Mouse (Mus musculus) urinary bladder, postnatal 25 days (tissue): ENCODE measurements around the gene Tmem139.

Experiments
- DNase-seq: peaks from one replicate; pipeline ENCODE4 v3.0.0; 2022; ENCODE audit warnings: low spot score

The Tmem139 gene

DNA sequence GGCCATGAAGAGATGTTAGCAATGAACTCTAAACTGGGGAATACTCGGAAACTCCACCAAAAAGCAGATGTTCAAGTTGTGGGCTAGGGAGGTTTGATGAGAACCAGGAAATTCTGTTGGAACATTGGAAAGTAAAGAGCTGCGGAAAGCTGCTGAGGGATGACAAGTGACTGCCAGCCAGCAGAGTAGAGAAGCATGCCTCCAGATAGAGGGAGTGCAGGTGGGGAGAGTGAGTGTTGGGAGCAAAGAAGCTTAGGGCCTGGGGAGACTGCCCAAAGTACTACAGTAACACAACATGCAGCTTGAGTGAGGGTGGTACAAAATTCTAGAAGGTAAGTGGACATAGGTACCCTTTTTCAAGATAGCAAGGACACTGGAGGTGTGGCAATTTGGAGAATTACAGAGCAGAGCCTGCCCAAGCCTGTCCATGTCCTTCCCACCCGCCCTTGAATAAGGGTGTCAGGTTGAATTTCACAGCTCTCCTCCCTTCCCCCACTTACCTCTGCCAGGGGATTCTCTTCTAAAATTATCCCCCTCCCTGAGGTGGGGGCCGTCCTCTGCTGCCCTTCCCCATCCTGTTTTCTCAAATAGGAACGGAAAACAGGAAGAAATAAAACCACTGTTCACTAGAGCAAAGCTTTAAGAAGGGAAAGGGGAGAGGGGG lies 21.2 kb downstream of the Tmem139 start:
- no peak for DNase-seq

DNA sequence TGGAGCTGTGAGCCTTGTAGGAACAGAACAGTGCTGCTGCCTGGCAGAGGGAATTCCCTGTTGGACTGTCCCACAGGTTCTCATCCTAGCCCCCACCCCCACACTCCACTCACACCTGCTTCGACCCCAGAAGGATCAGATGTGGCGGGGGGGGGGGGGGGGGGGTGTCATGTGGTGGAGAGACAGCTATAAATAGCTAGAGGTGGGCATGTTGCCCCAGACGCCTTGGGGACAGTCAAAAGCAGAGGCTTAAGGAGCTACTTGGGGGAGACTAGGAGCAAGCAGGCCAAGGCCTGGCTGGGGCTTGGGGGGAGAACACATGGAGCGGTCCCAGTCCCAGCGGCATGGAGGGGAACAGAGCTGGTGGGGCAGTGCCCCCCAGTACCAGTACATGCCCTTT lies 24.7 kb downstream of the Tmem139 start, which contains the start of gene Clcn1:
TSS of gene Clcn1 (plus strand) at position 238 of the 400 bp plus-strand sequence.
- DNase-seq: no peak

DNA sequence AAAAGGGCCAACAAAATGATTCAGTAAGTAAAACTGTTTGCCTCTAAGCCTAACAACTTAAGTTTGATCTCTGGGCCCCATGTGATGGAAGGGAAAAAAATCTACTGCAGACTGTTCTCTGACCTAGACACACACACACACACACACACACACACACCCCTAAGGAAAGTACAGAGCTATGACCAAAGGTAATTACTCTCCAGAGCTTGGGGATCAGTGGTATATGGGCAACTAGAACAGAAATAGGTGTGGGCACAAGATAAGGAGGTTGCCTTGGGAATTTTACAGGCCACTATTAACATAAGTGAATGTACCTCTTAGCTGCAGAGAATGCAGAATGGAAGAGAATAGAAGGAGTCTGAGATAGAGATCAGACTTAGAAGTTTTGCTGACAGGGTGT lies 25.8 kb downstream of the Tmem139 start:
- DNase-seq: no peak

DNA sequence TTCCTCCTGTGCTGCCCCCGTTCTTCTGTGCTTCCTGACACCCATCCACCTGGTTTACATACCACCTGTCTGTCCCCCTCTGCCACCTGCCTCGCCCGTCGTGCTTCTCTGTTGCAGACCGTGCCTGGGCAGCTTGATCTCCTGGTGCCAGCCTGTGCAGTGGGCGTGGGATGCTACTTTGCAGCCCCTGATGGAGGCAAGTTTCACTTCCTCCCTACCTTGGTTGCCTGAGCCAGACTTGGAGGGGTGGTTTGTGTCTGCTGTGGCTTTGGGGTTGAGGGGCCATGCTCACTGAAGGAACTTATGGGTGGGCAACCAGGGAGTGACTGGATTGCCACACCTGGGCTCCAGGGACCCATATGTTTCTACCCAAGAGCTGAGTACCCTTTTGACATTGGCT lies 31.6 kb downstream of the Tmem139 start:
- no peak for DNase-seq

DNA sequence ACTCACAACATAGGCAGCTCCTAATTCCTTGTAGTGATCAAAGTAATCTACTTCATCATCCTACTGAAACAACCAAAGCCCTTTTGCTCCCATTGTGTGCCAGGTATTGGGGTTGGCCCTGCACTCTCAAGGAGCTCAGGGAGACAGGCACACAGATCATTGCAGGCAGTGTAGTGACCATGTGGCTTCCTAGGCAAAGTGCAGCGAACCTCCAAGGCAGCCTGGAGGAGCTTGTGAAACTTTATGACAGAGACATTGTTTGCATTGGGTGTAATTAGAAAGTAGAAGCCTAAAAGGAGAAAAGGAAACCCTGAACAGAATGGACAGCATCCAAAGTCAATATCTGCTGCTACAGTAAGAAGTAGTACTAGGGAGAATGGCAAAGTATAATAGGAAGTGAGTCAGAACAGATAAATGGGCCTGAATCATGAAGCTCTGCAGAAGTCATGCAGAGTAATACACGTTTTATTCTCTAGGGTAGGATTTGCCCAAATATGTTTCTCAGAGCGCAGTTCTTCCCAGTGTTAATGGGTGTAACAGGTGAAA lies 33.9 kb downstream of the Tmem139 start:
- DNase-seq: no peak

DNA sequence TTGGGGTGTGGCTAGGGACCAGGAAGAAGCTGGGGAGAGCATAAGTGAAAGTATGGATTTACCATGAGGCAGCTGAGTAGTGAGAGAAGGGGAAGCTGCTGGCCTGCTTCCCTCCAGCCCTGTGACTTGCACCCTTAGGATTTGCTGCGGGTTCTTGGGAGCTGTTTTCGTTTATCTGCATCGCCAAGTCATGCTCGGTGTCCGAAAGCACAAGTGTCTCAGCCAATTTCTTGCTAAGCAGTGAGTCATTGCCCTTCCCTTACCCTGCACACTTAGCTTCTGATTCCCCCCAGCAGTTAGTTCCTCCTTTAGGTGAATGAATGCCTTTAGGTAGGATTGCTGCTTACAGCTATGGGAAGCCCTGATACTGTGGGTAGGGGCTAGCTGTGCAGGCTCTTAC lies 37.6 kb downstream of the Tmem139 start:
- DNase-seq: no peak

DNA sequence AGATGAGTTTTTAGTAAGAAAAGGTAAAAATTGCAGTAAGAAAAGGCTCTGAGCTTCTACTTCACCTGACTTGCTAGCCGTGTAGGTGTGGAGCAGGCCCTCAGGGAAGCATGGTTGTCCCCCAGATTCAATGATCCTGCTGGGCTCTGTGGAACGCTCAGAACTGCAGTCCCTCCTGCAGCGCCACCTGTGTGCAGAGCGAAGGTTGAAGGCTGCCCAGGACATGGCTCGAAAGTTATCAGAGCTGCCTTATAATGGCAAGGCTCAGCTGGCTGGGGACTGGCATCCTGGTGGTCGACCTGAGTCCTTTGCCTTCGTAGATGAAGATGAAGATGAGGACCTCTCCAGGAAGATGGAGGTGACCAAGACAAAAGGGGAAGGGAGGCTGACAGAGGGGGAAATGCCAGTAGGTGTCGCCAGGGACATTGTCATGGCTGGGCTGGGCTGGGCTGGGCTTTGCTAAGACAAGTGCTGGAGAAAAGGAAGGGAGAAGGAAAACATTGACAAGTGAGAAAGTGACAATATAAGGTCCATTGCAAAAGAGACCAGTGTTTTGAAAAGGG lies 48.1 kb downstream of the Tmem139 start:
- DNase-seq: no peak

DNA sequence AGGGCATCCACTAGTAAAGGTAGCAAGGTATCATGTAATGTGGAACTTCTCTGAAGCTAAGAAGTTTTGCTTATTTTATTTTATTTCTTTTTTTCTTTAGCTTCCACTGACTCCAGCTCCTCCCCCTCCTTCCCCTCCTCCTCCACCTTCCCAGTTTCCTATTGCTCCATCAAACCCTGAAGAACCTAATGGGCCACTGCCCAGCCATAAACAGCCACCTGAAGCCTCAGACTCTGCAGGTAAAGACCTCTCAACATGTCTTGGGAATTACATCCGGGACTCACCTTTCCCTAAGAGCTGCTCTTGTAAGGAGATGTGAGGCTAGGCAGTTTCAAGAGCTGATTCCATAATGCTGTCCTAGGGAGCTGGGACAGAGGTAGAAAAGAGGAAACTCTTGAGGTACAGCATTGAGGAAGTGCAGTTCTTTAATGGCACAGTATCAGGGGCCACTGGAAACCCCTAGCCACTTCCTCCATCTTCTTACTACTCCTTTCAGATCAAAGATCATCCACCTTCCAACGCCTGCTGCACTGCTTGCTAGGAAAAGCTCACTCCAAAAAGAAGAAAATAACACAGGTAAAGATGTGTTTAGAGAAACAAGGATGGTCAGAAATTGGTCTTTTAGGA lies 48.8 kb downstream of the Tmem139 start:
- no peak for DNase-seq
